Mouse (Mus musculus): ENCODE results near the gene Cyb5rl.

GRCm38 (mm10) chr4:107136531-107136930, 69.7 kb downstream of the Cyb5rl start:
- TF ChIP-seq CTCF (IDR thresholded peaks at IDR 0.05; ENCODE audit: borderline replicate concordance, control insufficient read depth, extremely low read depth, insufficient read depth, low read length, poor library complexity) (no peak), POLR2A (IDR thresholded peaks at IDR 0.05; ENCODE audit: control insufficient read depth, extremely low read depth, insufficient read depth, low read length, poor library complexity) (no peak)

All from thymus, adult 2 months (tissue).